Mouse (Mus musculus): ENCODE measurements around the gene Tmcc3.

Gene Tmcc3

DNA sequence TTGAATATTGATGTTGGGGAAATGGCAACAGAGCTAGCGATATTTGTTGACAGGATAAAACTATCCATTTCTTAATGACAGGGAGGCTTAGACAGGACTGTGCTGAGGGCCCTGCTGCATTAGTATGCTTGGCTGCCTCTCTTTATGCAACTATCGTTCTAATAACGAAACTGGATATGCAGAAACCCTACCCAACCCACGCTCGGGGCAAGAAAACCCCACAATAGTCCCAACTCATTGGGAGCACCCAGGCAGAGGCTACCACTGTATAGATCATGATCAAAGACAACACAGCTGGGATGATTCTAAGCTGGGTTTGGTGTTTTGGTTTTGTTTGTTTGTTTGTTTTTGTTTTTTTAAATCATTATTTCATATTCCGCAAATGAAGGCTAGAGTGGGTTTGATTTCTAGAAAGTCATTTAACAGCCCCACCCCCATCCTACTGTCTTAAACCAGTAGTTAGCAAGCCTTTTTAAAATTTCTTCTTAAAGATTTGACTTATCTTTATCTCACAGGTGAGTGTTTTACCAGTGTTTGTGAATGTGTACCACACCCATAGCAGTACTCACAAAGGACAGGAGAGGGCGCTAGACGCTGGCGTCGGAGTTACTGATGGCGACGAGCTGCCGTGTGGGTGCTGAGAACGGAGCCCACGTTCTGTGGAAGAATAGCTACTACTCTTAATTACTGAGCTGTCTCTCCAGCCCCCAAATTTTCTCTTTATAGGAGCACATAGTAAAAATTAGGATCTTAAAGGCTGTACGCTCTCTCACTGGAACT, 20.8 kb downstream of the Tmcc3 start:
- DNase-seq (ENCODE audit: low spot score), result no peak

DNA sequence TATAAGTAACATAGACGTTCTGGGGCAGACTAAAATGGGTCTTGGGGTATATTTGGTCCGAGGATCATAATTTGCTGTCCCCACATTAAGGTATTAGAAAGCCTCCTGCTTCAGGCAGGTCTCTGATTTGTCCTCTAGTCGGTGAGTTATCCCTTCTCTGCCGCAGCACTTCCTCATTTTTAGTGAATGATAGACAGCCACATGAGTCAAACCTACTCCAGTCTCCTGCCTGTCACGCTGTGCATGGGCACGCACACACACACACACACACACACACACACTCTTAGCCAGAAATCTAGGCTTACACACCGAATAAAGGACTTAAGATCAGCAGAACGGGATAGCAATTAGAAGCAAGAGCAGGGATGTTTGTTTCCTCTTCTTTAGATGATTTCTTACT, 21.6 kb downstream of the Tmcc3 start:
- DNase-seq (ENCODE audit: low spot score), result no peak

DNA sequence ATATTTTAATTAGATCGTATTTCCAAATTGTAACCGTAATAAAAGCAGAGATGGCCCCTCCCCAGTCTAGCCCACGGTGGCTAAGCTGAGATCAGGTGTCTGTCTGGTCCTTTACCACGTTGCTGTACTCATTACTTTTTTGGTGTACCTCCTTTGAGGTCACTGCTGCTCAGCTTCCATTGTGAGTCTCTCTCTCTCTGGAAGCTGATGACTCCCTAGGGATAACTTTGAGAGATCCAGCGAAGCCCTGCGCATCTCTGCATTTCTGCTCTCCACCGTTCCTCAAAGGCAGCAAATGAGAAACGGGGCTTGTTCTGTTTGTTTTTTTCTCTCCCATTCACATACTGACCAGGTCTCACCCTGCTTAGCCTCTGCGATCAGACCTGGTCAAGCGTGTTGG, 23.3 kb downstream of the Tmcc3 start:
- no peak for DNase-seq (ENCODE audit: low spot score)

DNA sequence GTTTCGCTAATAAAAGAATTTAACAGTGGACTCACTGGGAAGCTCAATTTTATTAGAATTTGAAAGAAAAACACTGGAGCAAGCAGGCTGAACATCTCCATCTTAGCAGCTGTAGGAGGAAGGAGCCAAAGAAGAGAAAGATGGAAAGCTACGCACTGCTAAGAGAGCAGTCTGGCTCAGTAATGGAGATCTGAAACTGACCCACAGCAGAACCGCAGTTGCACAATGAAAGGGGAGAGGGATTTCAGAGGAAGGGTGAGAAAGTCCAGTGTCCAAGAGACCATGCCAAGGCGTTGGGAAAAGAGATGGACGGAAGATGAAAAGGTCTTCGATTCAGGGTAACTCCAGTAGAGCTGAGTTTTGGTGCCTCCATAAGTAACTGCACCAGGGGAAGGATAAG, 24.3 kb downstream of the Tmcc3 start:
- no peak for DNase-seq (ENCODE audit: low spot score)

DNA sequence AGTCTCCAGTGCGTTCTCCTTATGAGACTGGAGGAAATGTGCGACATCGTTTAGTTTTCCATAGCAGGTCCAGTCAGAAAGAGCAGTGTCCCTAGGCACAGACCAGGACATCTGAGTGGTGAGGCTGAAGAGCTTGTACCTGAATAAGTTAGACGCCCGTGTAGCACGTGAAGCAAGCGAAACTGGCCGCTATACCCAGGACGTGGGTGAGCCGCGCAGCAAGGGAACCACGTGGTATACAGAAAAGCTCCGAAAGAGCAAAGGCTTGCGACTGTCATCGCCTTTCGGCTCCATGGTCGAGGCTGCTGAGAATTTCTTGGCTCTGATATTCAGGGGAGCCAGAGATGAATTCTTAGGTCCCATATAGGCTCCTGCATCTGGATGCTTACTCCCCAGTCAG, 29.8 kb downstream of the Tmcc3 start:
- no peak for DNase-seq (ENCODE audit: low spot score)

DNA sequence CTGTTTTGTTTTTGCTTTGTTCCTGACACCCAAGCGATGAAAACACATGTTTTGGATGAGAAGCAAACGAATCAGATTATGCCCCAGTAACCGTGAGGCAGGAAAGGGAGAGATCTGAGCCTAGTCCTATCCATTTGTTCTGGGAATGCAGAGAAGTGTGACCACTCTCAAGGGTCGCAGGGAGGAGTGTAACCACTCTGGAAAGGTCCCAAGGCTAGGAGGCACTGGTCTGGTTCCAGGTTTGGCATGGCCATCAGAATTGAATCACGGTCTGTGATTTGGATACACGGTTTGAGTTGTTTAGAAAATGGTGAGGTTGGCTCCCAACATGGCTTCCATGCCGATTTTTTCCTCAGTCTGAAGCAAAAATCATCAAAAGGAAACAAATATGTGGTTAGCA, 30.5 kb downstream of the Tmcc3 start:
- no peak for DNase-seq (ENCODE audit: low spot score)

DNA sequence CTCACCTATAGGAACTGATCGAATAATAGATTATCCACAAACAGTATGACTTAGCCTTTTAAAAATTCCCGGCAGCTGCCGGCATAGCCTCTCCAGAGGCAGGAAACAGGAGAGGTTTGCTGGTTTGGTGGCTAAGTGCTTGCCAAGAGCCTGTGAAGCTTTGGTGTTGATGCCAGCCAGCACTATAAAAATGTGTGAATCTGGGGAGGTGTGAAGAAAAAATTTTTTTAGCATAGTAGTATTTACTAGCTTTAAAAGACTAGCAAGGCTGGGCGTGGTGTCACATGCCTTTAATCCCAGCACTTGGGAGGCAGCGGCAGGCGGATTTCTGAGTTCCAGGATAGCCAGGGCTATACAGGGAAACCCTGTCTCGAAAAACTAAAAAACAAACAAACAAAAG, 31.8 kb downstream of the Tmcc3 start:
- DNase-seq (ENCODE audit: low spot score), result no peak

DNA sequence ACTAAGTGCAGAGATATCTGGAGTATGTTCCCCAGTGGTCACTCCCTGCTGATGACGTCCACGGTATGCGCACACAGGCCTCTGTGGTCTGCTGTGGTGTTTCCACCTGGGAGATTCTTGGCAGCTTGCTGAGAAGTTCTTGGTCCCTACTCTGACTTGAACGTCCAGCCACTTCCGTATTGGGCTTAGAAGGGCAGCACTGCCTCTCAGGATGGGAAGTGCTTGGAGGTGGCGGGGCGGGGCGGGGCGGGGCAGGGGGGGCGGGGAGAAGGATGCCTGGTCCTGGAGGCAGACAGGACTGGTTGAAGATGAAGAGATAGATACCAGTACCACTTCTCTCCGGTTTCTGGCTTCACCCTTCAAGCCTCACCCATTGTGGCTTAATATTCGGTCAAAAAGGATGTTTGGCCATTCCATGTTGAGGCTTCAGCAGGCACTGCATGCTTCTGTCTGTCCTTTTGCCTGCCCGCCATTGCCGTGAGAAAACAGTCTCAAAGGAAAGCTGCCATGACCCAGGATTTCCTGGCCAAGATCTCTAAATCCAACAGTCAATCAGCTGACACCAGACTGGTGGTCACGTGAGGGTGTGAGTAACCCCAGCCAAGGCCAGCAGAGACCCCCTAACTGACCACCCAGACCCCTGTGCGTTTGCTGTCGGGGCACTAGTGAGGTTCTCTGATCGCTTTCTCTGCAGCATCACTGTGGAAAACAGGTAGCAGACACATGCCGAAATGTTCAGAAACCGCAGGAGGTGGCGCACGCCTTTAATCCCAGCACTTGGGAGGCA, 33.1 kb downstream of the Tmcc3 start:
- DNase-seq (ENCODE audit: low spot score), result no peak

DNA sequence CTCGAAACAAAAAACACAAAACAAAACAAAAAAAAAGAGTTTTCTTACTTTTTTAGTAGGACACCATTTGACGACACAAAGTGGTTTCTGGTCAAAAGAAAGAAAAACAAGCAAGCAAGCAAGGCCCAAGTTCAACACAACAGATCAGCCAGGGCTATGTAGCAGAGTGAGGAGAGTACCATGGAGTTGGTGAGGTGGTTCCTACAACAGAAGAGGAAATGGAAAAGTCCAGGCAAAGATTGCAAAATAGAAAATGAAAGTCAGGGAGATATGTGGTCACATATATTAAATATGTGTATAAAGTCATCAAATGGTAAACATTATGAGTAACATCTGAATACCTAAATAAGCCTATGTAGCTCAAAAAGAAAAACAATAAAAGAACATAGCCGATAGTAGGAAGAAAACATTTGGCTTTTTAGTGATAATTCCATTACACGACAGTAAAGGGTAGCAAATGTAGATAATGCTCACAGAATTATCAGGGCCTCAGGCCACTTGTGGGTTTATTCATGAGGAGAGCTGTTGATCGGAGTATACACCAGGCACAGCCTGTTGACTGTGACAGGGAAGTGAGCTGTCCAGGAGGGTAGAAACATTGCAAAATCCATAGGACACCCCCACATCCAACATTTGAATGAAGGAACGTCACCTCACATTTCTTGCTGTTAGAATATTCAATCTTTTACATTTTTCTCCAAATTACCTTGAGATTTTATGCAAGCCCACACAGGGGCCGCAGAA, 33.9 kb downstream of the Tmcc3 start:
- DNase-seq (ENCODE audit: low spot score), result no peak

DNA sequence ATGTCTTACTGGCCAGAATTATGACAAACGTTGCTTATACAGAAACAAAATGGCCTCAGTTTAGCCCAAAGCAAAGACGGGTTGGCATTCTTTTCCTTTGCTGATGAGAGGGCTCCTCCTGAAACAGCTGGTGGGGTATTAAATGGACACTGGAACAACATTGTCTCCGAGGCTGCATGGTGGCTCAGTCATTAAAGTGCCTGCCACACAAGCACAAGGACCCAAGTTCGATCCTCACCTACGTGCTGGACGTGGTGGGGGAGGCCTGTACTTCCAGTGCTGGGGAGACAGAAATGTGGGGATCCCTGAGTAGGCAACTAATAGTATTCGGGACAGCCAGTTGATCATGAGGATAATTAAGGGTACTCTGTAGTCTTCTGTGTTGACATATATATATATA, 34.8 kb downstream of the Tmcc3 start:
- DNase-seq (ENCODE audit: low spot score), result no peak

DNA sequence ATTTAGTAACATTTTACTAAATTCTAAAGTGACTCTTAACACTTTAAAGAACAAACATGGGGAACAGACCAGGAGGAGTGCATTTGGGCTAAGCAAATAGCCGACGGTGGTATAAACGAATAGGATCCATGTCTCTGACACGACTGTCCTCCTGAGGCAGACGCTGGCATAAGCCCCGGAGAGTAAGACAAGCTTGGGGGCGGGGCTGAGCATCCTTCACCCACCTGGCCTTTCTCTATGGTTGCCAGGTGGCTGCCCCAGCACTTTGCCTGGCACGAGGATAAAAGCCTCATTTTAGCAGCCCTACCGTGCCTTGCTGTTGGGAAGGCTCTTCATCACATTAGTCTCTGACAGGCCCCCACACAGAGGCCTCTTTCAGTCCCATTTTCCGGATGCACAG, 35.5 kb downstream of the Tmcc3 start:
- DNase-seq (ENCODE audit: low spot score), result no peak

DNA sequence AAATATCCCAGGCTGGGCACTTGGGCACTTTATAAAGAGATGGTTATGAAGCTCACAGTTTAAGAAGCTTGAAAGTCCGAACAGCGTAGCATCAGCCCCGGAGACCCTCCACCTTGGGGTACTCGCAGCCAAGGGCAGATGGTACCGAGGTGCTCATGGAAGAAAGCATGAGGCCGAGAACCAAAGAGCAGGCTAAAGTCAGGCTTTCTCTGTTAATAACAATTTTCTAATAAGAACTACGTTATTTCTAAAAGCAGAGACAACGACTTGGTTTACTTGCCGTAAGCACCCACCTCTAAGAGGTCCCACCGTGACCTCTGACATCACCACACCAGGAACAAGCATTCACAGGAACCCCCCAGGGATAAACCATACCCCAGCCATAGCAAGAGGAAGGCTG, 36.2 kb downstream of the Tmcc3 start:
- DNase-seq (ENCODE audit: low spot score), result no peak

DNA sequence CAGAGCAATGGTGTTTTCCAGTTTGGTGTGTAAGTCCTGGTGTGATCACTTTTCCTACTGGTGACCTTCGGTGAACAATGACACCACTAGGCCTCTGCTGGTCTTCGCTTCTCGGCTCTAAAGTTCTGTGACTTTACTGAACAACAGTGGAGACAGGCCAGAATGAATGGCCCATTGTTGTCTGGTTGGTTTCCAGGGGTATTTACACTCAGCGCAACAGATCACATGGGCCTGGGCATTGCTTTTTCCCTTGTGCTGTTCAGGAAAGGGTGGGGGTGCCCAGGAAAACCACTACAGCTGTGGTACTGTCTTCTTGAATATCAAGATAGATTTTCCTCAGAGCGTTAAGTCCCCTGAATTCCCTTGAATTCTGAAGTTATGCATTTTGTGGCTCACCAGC, 38.5 kb downstream of the Tmcc3 start:
- DNase-seq (ENCODE audit: low spot score), result no peak

DNA sequence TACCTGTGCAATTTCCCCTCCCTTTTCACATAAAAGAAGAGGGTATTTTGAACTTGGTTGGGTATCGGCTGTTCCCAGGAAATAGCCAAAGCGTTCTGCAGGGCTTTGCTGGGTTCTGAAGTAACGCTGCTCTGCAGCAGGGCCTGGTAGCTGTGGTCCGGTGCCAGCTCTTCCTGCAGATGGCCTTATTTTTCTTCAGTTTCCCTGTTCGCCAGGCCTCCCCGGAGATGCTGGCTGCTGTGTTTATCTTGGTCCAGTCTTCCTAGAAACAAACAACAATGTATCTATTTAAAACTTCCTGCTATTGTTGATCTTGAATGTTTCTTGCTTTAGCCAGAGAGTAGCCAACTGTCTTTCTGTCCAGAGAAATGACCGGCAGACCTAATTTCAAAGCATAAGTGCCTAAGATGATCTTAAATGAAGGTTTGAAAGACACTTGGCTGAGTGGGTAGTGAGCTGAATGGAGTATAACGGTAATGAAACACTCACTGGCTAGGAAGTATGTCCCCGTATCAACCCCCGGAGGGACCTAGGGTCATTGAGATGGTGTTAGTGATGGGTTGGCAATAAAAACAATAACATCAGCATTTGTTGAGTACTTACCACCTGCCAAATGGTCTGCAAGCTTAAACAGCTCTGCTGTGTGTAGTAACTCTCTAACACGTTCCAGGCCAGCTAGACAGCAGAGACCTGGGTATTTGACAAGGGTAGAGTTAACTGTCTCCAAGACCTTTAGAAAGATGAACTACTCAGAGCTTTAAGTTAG, 39.3 kb downstream of the Tmcc3 start:
- DNase-seq (ENCODE audit: low spot score), result no peak

DNA sequence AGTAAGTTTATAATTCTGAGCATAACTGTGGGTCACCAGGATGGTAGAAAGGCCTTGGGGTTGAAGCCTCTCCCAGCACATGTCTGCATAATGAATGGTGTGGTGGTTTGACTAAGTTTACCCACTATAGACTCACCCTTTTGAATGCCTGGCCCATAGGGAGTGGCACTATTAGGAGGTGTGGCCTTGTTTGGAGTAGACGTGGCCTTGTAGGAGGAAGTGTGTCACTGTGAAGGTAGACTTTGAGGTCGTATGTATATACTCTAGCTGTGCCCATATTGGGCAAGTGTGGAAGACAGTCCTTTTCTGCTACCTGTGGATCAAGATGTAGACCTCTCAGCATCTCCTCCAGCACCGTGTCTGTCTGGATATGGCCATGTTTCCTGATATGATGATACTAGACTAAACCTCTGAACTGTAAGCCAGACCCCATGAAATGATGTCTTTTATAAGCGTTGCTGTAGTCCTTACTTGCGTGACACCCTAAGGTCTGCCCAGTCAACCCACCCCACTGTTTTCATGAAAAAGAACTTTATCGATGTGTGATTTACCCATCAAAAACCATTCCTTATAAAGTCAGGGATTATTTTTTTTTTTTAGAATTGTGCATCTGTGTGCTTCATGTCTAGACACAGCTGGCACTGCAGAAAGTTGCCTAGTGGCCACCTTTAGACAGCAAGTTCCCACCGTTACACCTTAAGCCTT, 40.6 kb downstream of the Tmcc3 start:
- DNase-seq (ENCODE audit: low spot score), result no peak

DNA sequence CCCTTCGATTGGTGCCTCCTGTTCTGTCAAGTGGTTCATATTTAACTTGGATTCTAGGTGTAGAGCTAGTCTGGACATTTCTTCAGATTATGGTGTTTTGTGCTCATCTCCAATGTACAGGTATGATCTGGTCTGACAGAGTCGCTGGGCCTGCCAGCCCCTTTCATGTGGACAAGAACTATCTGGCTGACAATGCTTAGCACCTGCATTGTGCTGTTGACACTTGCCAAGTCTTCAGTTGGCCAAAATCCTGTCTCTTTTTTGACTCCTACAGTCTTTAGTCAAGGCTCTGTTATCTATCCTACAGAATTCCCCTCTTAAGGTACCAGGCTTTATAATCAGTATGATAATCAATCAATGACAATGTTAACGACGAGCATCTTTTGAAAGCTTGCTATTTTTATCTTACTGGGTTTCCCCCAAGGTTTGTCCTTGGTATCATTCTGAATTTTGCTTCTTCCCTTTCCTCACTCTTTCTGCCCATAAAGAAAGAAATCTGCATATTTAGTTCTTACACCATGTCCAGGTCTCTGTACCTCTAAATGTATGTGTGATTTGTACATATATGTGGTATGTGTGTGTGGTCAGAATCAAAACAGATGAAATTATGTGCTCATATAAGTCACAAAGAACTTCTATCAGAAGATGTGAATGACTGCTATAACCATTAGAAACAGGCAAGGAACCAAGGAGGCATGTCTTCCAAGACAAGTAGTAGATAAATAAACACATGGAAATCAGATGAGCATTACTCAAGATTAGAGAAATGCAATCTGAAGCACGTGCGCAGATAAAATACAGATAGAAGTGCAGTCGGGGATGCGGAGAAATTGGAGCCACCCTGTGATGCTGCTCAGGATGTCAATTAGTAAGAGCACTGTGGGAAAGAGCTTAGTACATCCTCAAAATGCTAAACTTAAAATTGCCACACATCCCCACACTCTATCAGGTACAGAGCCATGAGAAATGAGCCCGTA, 41.4 kb downstream of the Tmcc3 start:
- no peak for DNase-seq (ENCODE audit: low spot score)

DNA sequence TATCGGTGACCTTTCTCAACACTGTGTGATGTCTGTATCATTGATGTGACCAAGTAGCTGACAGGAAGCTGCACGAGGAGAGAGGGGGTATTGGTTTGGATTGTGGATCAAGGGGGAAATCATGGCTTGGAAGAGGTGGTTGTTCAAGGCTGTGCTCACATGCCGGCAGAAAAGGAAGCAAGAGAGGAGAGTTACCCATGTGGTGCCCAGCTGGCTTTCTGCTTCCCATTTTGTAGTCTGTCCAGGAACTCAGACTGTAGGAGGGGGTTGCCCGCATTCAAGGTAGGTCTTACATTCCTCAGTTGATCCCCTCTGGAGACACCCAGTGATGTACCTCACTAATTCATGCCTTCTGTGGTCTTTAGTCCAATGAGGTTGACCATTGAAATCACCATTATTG, 42.3 kb downstream of the Tmcc3 start:
- no peak for DNase-seq (ENCODE audit: low spot score)

DNA sequence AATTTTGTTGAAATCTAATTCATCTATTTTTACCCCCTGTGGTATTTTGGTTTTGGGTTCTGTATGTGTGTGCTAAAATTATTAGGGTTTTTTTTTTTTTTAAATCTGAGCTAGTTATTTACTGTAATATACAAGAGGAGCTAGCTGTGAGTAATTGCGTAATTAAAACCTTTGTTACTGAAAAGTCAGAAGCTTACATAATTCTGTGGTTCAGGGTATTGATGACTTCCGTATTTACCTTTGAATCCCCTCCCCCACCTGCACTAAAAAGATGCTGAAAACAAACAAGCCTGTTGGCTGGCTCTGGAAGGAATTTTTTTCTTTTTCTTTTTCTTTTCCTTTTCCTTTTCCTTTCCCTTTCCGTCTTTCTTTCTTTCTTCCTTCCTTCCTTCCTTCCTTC, 42.7 kb downstream of the Tmcc3 start:
- no peak for DNase-seq (ENCODE audit: low spot score)

DNA sequence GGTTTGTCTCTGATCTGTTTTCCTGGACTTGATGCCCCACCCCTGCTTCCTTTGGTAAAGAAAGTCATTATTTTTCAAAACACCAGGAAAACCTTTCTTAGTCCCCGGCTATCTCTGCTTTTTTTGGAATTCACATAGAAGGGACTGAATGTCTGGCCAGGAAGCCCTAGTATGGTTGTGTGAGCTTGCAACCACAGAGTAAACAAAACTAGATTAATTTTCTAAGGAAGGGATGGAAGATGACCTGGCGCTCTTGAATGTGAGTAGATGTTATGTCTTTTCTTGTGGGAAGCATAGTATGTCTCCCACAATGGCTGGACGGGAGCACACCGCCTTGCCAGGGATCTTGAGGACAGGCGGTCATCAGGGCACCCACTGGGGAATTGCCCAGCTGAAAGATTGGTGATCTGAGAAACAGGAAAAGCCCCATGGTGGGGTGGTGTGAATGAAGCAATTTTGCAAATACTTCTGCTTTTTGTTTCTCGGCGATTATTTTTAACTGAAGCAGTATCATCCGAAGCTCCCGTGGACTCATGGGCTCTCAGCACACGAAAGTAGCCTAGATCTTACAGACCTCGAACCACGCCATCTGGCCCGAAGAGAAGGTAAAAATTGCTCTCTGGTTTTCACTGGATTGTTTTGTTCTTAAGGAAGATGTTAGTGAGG, 44.9 kb downstream of the Tmcc3 start:
- DNase-seq (ENCODE audit: low spot score), result no peak

DNA sequence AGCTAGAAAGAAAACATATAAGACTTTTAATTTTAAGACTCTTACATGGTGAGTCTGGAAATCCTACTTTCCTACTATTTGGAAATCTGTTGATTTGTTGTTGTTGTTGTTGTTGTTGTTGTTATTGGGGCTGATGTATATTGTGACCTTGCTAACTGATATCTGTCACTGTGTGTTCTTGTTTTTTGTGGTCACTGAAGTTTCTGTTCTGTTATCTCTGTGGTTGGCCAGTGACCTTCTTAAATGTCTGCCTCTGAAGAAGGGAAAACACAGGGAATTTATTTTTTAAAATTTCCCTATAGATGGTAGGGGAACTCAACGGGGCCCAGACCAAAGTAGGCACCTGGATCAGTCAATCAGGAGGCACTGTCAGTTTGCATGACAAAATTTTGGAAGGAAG, 48.9 kb downstream of the Tmcc3 start:
- no peak for DNase-seq (ENCODE audit: low spot score)
